Mouse (Mus musculus) E14TG2a.4 (cell line): ENCODE data around the gene Cit.

Experiments
- CTCF ChIP-seq: conservative IDR thresholded peaks from 2 replicates; pipeline ENCODE4 v1.5.1; 2014; ENCODE audit warnings: low read length
- NANOG ChIP-seq: IDR thresholded peaks from 2 replicates; pipeline ENCODE4 v1.6.1; 2014; ENCODE audit warnings: borderline replicate concordance, low read length, mixed read lengths

- no peak for TF ChIP-seq CTCF
- no peak for TF ChIP-seq NANOG
Observed at GRCm38 (mm10) chr5:115884429-115884828, 39.4 kb downstream of the Cit start.
